Mouse (Mus musculus) kidney, postnatal 14 days (tissue): ENCODE results near the gene Arrb1.

Source experiments
- DNase-seq: peaks from one replicate; pipeline ENCODE4 v3.0.0; 2022; ENCODE audit warnings: mixed read lengths

Gene Arrb1

GRCm38 (mm10) chr7:99633966-99634665, 98.8 kb downstream of the Arrb1 start:
- no peak for DNase-seq

- DNase-seq = no peak
Measured at GRCm38 (mm10) chr7:99641245-99641644, 106.0 kb downstream of the Arrb1 start.

- DNase-seq = no peak
Measured at GRCm38 (mm10) chr7:99642078-99642477, 106.8 kb downstream of the Arrb1 start.

- DNase-seq = no peak
Measured at GRCm38 (mm10) chr7:99644701-99645100, 109.4 kb downstream of the Arrb1 start.

DNA sequence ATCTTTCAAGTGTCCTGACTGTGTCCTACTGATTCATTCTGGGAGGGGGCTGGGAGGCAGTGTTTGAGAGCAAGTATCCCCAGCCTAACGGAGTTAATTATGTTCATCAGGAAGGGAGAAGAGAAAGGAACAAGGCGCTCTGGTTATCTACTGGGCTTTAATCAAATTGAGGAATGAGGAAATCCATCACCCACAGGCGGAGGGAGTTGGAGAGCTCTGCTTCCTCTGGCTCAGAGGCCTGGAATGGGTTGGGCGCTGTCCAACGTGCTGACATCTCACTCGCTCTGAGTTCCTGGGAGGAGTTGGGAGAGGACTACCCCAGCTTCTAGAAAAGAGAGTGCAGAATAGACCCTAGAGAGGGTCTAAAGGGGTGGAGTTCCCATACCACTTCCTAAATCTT, 113.4 kb downstream of the Arrb1 start:
- peak; percentile 72 for DNase-seq

DNA sequence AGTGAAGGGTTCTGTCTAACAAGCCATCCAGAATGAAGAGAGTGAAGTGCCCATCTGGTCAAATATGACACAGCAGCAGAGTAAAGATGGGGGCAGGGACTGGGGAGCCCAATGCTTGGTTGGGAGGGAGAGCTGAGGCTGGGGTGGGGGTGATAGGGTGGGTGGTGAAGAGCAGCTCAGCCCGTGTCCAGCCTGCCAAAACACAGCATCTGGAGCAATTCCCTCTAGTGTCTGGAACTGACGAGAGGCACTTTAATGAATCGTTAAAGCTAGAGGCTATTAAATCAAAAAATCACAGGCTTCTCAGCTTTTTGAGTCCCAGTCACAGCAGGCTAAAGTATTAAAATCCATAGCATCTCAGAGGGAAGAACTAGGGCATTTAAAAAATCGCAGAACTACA, 114.3 kb downstream of the Arrb1 start:
- DNase-seq = no peak

DNA sequence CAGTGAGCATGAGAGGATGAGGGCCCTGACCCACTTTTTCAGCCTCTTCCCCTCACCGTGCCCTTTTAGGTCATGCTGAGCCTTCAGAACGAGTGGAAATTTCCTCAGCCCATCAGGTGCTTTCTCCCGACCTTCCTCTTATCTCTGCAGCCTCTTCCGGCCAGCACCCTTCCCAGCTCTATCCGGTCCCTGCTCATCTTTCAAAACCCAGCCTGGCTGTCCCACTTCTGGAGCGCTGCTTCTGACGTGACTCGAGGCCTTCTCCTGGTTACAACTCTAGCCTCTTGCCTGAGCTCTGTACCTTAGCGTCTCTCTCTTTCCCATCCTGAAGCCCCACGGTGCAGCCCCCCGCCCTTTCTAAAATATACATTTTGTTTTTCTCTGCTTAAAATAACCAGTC, 119.0 kb downstream of the Arrb1 start:
- no peak for DNase-seq
